ENCODE assay signal across 7 mouse cellular contexts in the genomic region with DNA sequence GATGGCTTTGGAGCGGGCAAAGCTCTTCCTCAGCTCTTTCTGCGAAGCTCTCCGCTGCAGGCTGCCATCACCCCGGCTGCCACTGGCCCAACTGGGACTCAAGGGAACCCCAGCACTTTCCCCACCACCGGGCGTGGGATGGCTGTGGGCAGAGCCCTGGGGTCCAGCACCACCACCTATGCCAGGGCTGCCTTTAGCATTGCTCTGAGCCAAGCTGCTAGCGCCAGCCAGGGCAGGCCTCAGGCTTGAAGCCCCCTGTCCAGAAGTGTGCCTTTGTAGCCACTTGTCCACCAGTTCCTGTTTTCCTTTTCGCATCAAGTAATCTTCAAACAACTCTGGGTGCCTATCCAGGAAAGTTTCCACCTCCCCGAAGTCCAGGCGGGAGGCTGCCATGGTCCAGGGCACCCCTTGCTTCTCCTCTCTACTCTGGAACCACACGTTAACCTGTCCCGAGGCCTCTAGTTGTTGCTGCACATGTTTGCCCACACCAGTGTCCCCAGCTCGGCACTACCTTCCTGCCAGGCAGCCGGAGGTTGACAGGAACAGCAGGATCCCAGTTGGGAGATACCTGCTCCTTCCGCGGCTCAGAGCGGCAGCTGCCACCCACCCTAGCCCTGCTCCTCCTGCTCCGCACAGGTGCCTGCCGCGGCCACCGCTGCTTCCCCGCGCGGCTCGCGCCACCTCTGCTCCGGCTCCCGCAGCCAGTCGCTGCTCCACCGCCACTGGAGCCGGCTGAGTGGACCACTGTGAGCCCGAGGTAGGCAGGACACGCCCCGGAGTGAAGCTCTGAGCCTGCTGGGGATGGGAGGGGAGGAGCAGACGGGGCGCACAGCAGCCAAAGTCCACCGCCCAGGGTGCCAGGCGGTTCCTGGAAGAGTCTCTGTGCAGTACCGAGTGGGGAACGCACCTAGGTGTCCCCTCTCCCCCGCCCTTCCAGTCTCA. TPM values are rescaled to one million over a fixed set of nuclear protein-coding genes. Genes with fewer than 3 reads are reported as not detected.
DNase-seq lines count a peak whose midpoint lies in the region; ATAC-seq lines count a peak whose summit lies in the region.

A gene (minus strand): TSS at position 560 of the 942 bp plus-strand sequence.

- H3K9me3 ChIP-seq in embryonic facial prominence, embryonic 13.5 days, result no peaks in the 10 kb centered on the region
- no peaks in the 10 kb centered on the region for H3K9me3 ChIP-seq in hindbrain, embryonic 13.5 days
- no peaks in the 10 kb centered on the region for H3K9me3 ChIP-seq in limb, embryonic 10.5 days (replicated peaks)
- H3K9me3 ChIP-seq in midbrain, embryonic 11.5 days (ENCODE audit: control insufficient read depth, low read length), result no peaks in the 10 kb centered on the region

- peaks cover 9% of the 10 kb centered on the region for H3K4me1 ChIP-seq in embryonic facial prominence, embryonic 13.5 days
- peaks cover 9% of the 10 kb centered on the region for H3K4me1 ChIP-seq in hindbrain, embryonic 13.5 days (replicated peaks)
- peaks cover 11% of the 10 kb centered on the region for H3K4me1 ChIP-seq in limb, embryonic 10.5 days
- H3K4me1 ChIP-seq in midbrain, embryonic 11.5 days (ENCODE audit: control insufficient read depth, insufficient read depth, low read length), result peaks cover 3% of the 10 kb centered on the region

- peaks cover 37% of the 10 kb centered on the region for H3K27me3 ChIP-seq in embryonic facial prominence, embryonic 13.5 days
- peaks cover 30% of the 10 kb centered on the region for H3K27me3 ChIP-seq in hindbrain, embryonic 13.5 days
- H3K27me3 ChIP-seq in limb, embryonic 10.5 days (ENCODE audit: low read depth, poor library complexity, severe bottlenecking), result peaks cover 38% of the 10 kb centered on the region
- peaks cover 8% of the 10 kb centered on the region for H3K27me3 ChIP-seq in midbrain, embryonic 11.5 days (ENCODE audit: control insufficient read depth, insufficient read depth, low read length)

- H3K27ac ChIP-seq in embryonic facial prominence, embryonic 13.5 days, result no peak within 1 kb of the TSS
- no peak within 1 kb of the TSS for H3K27ac ChIP-seq in hindbrain, embryonic 13.5 days
- peak within 1 kb of the TSS; percentile 27; the same call in 1 of the 2 replicates for H3K27ac ChIP-seq in limb, embryonic 10.5 days
- H3K27ac ChIP-seq in midbrain, embryonic 11.5 days (ENCODE audit: low read depth, low read length), result no peak within 1 kb of the TSS

- H3K4me2 ChIP-seq in embryonic facial prominence, embryonic 13.5 days, result peak within 1 kb of the TSS; percentile 96
- H3K4me2 ChIP-seq in hindbrain, embryonic 13.5 days, result peak within 1 kb of the TSS; percentile 95
- H3K4me2 ChIP-seq in midbrain, embryonic 11.5 days, result peak within 1 kb of the TSS; percentile 91

- H3K36me3 ChIP-seq in embryonic facial prominence, embryonic 13.5 days, result no peaks in the 10 kb centered on the region
- no peaks in the 10 kb centered on the region for H3K36me3 ChIP-seq in hindbrain, embryonic 13.5 days
- H3K36me3 ChIP-seq in limb, embryonic 10.5 days, result no peaks in the 10 kb centered on the region
- H3K36me3 ChIP-seq in midbrain, embryonic 11.5 days (ENCODE audit: control insufficient read depth, insufficient read depth, low read length), result no peaks in the 10 kb centered on the region

- DNase-seq in urinary bladder, postnatal 25 days (ENCODE audit: low spot score), result peak; percentile 6
- DNase-seq in urinary bladder, adult 2 months (ENCODE audit: low spot score), result no peak
- DNase-seq in limb, embryonic 10.5 days (ENCODE audit: low spot score), result peak; percentile 66
- DNase-seq in midbrain, embryonic 11.5 days (ENCODE audit: low spot score, missing footprints), result peak; percentile 90
- DNase-seq in testis, postnatal 14 days (ENCODE audit: low spot score), result peak; percentile 15

- peak within 1 kb of the TSS; percentile 51 for H3K4me3 ChIP-seq in embryonic facial prominence, embryonic 13.5 days
- H3K4me3 ChIP-seq in hindbrain, embryonic 13.5 days, result peak within 1 kb of the TSS; percentile 51
- H3K4me3 ChIP-seq in limb, embryonic 10.5 days, result peak within 1 kb of the TSS; percentile 57
- peak within 1 kb of the TSS; percentile 38 for H3K4me3 ChIP-seq in midbrain, embryonic 11.5 days (ENCODE audit: low read depth, low read length)

- 18% methylated on average over 41 of the region's 41 CpGs for WGBS in embryonic facial prominence, embryonic 13.5 days
- WGBS in hindbrain, embryonic 13.5 days, result 21% methylated on average over 41 of the region's 41 CpGs
- WGBS in limb, embryonic 10.5 days, result 16% methylated on average over 40 of the region's 41 CpGs
- 17% methylated on average over 41 of the region's 41 CpGs for WGBS in midbrain, embryonic 11.5 days

- ATAC-seq in embryonic facial prominence, embryonic 13.5 days (ENCODE audit: insufficient number of reproducible peaks, insufficient read depth, low FRiP score, low TSS enrichment, low read depth), result 0 out of 2 replicates have a peak, but pooled peaks have one; percentile 37
- ATAC-seq in hindbrain, embryonic 13.5 days (ENCODE audit: low FRiP score), result peak; percentile 77
- ATAC-seq in midbrain, embryonic 11.5 days (ENCODE audit: low FRiP score), result peak; percentile 78

- peak within 1 kb of the TSS; percentile 64 for H3K9ac ChIP-seq in embryonic facial prominence, embryonic 13.5 days
- H3K9ac ChIP-seq in hindbrain, embryonic 13.5 days, result peak within 1 kb of the TSS; percentile 76
- H3K9ac ChIP-seq in midbrain, embryonic 11.5 days (ENCODE audit: low read length), result peak within 1 kb of the TSS; percentile 49

RNA-seq across cellular contexts. Expression of the gene that starts here (rescaled TPM):
- 0.03 and 0.07 TPM in 2 replicates for polyA plus RNA-seq in urinary bladder, adult 2 months (2012; rRNA removed)
- polyA plus RNA-seq in embryonic facial prominence, embryonic 13.5 days (2015; fragmentation: Nextera tagmentation; extraction: Ambion mirVana), result 0.28 and 0.32 TPM in 2 replicates
- 1.6 TPM in 2 replicates for polyA plus RNA-seq in hindbrain, embryonic 13.5 days (2015; fragmentation: Nextera tagmentation; extraction: Ambion mirVana)
- 0.11 and 0.25 TPM in 2 replicates for polyA plus RNA-seq in limb, embryonic 10.5 days (2016; fragmentation: Nextera tagmentation; extraction: Ambion mirVana)
- polyA plus RNA-seq in midbrain, embryonic 11.5 days (2014; fragmentation: Nextera tagmentation; extraction: Ambion mirVana), result 0.12 TPM in 1 of 2 replicates, not detected in the other

Comparison
In these comparisons a context has a peak if more than half of its experiments do, and no peak if none do; other contexts are left out.
1. Peak in ATAC-seq, H3K4me3 ChIP-seq, H3K9ac ChIP-seq and H3K4me2 ChIP-seq in embryonic facial prominence, embryonic 13.5 days; RNA of the gene not detected or under 1 TPM.
2. Peak in DNase-seq, H3K4me3 ChIP-seq and H3K27ac ChIP-seq in limb, embryonic 10.5 days; RNA of the gene not detected or under 1 TPM.
3. Peak in DNase-seq, ATAC-seq, H3K4me3 ChIP-seq, H3K9ac ChIP-seq and H3K4me2 ChIP-seq in midbrain, embryonic 11.5 days; RNA of the gene not detected or under 1 TPM.